Mouse (Mus musculus) naive thymus-derived CD4-positive, alpha-beta T cell, adult 2 months (primary cell): Measurements from ENCODE around the gene Sod1.
A peak's percentile ranks its signal among the peaks of the same experiment; 100 is the strongest.
"Not testable (repeated sequence)": the region's sequence is repeated elsewhere in the genome, so short reads cannot be mapped to it uniquely, and the experiment has no call there.

Experiments
- DNase-seq: peaks from one replicate; pipeline ENCODE4 v3.0.0-alpha.2; 2011; ENCODE audit warnings: low read depth

Sod1 gene

GRCm38 (mm10) chr16:90211767-90212166 lies 8.8 kb upstream of the Sod1 start:
- no peak for DNase-seq

- DNase-seq: no peak
Measured at GRCm38 (mm10) chr16:90213477-90214339, 6.8 kb upstream of the Sod1 start.

DNA sequence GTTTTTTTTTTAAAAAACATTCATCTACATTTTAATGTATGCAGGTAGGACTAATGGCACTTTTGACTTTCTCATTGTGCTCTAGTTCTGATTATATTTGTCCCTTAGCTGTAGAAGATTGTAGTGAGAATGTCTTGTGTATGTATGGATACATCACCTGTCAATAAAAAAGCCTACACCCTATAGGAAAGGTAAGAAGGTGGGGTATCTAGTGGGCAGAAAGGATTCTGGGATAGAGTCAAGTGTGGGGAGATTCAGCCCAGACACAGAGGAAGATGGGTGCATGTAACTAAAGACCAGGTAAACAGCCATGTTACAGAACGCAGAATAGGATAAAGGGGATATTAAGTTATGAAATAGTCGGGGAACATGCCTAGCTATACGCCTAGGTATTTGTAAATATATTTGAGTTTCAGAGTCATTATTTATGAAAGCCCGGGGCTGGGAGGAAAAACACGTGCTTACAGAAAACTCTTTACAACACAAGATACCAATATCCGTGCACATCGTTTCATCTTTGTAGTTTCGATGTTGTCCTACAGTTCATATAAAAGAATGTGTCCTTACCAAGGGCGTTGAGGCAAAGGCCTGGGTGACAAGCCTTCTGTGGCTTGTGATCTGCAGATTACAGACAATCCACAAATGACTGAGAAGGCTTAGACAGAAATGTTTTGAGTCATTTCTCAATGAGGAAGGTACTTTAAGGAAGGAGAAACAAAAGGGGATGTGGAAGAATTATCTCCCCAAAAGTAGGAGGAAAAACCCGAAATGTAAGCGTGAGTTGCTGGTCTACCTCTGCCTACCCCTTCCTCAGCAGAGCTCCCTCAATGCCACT lies 5.6 kb upstream of the Sod1 start:
- DNase-seq: no peak

- not testable (repeated sequence) for DNase-seq
Measured at GRCm38 (mm10) chr16:90215879-90216278, 4.7 kb upstream of the Sod1 start.

GRCm38 (mm10) chr16:90216414-90216813 lies 4.1 kb upstream of the Sod1 start:
- DNase-seq: no peak

GRCm38 (mm10) chr16:90217356-90217755 lies 3.2 kb upstream of the Sod1 start:
- no peak for DNase-seq

DNA sequence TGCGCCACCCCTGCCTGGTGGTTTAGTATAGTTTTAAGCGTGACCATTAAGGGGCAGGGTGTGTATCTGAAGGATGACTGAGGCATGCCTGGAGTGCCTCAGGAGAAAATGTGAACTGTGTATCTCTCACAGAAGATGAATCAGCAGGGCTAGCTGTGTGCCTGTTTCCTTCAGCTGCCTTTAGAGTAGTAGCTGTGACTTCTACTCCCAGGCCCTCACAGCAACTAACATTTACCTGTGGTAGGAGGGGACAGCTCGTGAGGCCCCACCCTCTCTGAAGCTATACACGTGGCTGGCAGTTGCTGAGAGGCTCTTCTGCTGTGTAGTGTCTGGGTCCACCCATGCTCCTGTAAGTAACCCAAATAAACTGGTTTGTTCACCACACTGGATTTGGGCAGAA lies 2.6 kb upstream of the Sod1 start:
- no peak for DNase-seq

DNA sequence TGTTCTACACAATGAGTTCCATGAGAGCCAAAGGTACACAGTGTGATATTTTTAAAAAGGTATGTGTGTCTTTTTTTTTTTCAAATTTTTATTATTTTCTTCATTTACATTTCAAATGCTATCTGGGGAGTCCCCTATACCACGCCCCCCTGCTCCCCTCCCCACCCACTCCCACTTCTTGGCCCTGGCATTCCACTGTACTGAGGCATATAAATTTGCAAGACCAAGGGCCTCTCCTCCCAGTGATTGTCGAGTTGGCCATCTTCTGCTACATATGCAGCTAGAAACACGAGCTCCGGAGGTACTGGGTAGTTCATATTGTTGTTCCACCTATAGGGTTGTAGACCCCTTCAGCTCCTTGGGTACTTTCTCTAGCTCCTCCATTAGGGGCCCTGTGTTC lies 1.1 kb upstream of the Sod1 start:
- DNase-seq: not testable (repeated sequence)

- DNase-seq: no peak
Measured at GRCm38 (mm10) chr16:90220892-90221431, 408 bp downstream of the Sod1 start.

GRCm38 (mm10) chr16:90221441-90222070 lies 1.0 kb downstream of the Sod1 start:
- peak; percentile 53 for DNase-seq

- no peak for DNase-seq
Measured at GRCm38 (mm10) chr16:90229897-90230296, 9.3 kb downstream of the Sod1 start.

GRCm38 (mm10) chr16:90231302-90231701 lies 10.7 kb downstream of the Sod1 start:
- no peak for DNase-seq

DNA sequence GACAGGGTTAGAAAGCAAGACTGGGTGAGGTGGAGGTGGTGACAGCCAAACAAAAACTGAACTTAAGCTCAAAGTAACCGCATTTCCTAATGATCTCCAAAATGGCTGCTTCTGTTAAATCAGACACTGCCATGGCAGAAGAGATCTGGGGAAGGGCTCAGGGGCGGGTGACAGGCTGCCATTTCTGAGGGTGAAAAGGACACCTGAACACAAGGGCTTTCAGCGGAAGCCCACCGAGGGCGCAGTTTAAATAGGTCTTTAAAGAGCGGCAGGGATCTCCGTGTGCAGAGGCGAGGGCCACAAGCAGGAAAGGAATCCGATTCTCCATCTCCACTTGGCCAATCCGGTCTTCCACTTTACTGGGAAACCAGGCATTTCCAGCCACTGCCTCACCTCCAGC lies 13.1 kb downstream of the Sod1 start:
- DNase-seq: no peak

GRCm38 (mm10) chr16:90234617-90235016 lies 14.1 kb downstream of the Sod1 start:
- DNase-seq: no peak

- DNase-seq: no peak
Measured at GRCm38 (mm10) chr16:90235188-90235587, 14.6 kb downstream of the Sod1 start.

DNA sequence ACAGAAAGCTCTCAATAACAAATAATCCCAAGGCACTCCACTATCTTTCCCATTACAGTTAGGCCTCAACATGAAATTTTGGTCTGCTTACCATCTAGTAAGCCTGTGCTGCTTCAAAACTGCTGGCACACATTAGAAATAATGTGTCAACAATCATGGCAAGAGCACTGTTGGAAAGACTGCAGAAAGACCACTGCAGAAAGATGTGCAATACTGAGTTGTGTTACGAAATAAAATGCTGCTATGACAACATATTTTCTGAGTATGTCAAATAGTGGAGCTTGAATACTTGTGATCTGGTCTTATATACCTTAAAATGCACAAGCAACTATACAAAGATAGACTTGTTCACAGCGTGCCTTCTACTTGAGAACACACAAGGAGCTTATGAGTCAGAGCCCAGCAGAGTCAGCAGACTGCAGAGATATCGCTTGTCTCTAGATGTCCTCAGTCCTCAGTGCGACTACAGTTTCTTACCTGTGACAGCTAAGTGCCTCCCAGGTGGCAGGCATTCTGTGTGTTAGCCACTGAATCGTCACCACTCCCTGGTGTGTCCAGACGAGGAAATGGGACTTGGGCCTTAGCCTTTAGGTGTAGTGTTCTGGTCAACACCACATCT lies 18.7 kb downstream of the Sod1 start:
- no peak for DNase-seq

DNA sequence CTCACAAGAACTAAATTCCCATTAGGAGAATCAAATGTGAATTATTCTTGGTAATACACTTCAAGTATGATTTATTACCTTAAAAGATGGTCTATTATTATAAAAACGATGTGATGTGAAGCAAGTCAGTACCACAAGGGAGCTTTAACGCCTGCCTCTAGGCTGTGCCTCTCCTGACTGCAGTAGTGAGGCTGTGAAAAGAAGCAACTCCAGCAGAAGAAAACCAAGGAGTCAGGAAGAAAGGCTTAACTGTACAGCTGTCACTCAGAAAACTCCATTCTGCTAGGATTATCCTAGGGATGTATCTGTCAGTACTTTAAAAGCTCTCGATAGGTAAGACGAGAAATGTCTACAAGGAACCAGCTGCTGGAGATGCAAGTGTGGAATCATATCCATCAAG lies 21.3 kb downstream of the Sod1 start:
- no peak for DNase-seq

- DNase-seq: no peak
Measured at GRCm38 (mm10) chr16:90242426-90243304, 22.1 kb downstream of the Sod1 start.

DNA sequence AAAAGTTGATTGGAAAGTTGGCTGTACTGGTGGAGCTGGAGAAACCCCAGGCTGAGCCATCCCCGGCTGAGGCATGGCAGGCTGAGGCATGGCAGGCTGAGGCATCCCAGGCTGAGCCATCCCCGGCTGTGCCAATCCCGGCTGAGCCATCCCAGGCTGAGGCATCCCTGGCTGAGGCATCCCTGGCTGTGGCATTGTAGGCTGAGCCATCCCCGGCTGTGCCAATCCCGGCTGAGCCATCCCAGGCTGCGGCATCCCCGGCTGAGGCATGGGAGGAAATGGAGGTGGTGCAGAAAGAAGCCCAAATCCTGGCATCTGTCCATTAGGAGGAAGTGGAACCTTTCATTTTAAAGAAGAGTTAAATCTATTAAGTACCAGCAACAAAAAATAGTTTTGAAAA lies 29.5 kb downstream of the Sod1 start:
- DNase-seq: no peak

DNA sequence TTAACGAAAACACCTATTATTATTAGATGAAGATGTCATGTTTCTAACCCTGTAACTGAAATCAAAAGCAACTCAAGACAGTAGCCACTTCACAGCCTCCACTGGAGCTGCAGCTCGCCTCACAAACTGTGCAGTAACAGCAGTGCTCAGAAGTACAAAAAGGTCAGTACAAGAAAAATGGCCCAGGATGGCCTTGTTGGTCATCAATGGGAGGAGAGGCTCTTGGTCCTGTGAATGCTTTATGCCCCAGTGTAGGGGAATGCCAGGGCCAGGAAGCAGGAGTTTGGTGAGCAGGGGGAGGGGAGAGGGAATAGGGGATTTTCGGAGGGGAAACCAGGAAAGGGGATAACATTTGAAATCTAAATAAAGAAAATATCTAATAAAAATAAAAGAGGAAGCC lies 30.7 kb downstream of the Sod1 start:
- not testable (repeated sequence) for DNase-seq

- no peak for DNase-seq
Measured at GRCm38 (mm10) chr16:90252521-90252920, 32.0 kb downstream of the Sod1 start.
